Mouse (Mus musculus): ENCODE results near the gene Obsl1. TPM values are rescaled to one million over a fixed set of nuclear protein-coding genes. Genes with fewer than 3 reads are reported as not detected.

The Obsl1 gene
- 22.6 and 25.9 TPM in 2 replicates for polyA plus RNA-seq (2014; fragmentation: Nextera tagmentation; extraction: Ambion mirVana)

GRCm38 (mm10) chr1:75505956-75506831, at the start of gene Obsl1:
Gene Obsl1 (minus strand): TSS chr1:75506452.
- Histone ChIP-seq H3K4me2 (replicated peaks) (peak within 1 kb of the TSS; percentile 91), H3K27me3 (ENCODE audit: control insufficient read depth, insufficient read depth, low read length) (0 out of 2 replicates have a peak, but pooled peaks cover 5% of the 10 kb centered on the region), H3K4me1 (replicated peaks; ENCODE audit: control insufficient read depth, insufficient read depth, low read length) (peaks cover 25% of the 10 kb centered on the region), H3K27ac (peak within 1 kb of the TSS; percentile 95), H3K9me3 (ENCODE audit: control insufficient read depth, low read length) (no peaks in the 10 kb centered on the region), H3K9ac (peak within 1 kb of the TSS; percentile 89), H3K36me3 (replicated peaks; ENCODE audit: control insufficient read depth, insufficient read depth) (peaks cover 8% of the 10 kb centered on the region; the same call in 1 of the 2 replicates), H3K4me3 (replicated peaks; ENCODE audit: low read length) (peak within 1 kb of the TSS; percentile 87)
- ATAC-seq (ENCODE audit: low FRiP score) = peak; percentile 73
- DNase-seq (ENCODE audit: low spot score) = peak; percentile 59
- WGBS = under 1% methylated on average over 52 of the region's 65 CpGs

DNA sequence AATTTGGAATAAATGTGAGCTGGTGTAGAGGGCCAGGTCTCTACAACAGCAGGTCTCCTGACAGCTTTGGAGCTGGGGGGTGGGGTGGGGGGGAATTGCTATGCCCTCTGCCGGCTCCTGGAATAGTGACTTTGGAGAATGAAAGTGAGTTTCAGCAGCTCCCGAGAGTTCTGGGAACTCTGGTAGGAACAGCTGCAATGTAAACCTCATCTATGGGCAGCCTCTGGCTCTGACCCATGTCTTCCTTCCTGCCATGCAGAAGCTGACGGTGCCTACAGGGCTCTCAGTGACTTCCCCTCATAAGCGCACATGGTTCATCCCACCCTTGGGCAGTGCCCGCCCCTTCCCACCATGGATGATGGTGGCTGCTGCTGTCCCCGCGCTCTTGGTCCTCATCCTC, 49.4 kb upstream of the Obsl1 start:
- Histone ChIP-seq H3K36me3 (replicated peaks; ENCODE audit: control insufficient read depth, insufficient read depth) (peaks cover 80% of the 10 kb centered on the region), H3K4me2 (replicated peaks) (no peak overlapping the region)

DNA sequence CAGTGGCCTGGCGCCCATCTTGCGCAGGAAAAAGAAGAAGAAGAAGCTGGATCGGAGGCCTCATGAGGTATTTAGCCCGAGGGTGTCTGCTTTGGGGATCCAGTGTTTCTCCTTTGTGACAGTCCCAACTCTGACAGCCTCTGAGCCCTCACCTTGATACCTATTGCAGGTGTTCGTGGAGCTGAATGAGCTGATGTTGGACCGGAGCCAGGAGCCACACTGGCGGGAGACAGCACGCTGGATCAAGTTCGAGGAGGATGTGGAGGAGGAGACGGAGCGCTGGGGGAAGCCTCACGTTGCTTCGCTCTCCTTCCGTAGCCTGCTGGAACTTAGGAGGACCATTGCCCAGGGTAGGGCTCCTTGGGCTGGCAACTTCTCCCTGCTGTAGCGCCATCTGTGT, 44.3 kb upstream of the Obsl1 start:
- 93% methylated on average over 15 of the region's 15 CpGs for WGBS
- Histone ChIP-seq H3K9me3 (ENCODE audit: control insufficient read depth, low read length) (no peaks in the 10 kb centered on the region), H3K4me1 (replicated peaks; ENCODE audit: control insufficient read depth, insufficient read depth, low read length) (peaks cover 14% of the 10 kb centered on the region), H3K4me3 (replicated peaks; ENCODE audit: low read length) (no peak overlapping the region), H3K4me2 (replicated peaks) (no peak overlapping the region), H3K27ac (no peak overlapping the region), H3K36me3 (replicated peaks; ENCODE audit: control insufficient read depth, insufficient read depth) (peaks cover 62% of the 10 kb centered on the region), H3K9ac (no peak overlapping the region), H3K27me3 (ENCODE audit: control insufficient read depth, insufficient read depth, low read length) (no peaks in the 10 kb centered on the region)
- ATAC-seq (ENCODE audit: low FRiP score) (no peak), DNase-seq (ENCODE audit: low spot score) (no peak)

More for the DNA sequence above, 49.4 kb upstream of the Obsl1 start:
- ATAC-seq (ENCODE audit: low FRiP score) (no peak), DNase-seq (ENCODE audit: low spot score) (no peak)
- Histone ChIP-seq H3K4me3 (replicated peaks; ENCODE audit: low read length) (no peak overlapping the region), H3K27me3 (ENCODE audit: control insufficient read depth, insufficient read depth, low read length) (no peaks in the 10 kb centered on the region), H3K9me3 (ENCODE audit: control insufficient read depth, low read length) (no peaks in the 10 kb centered on the region), H3K4me1 (replicated peaks; ENCODE audit: control insufficient read depth, insufficient read depth, low read length) (0 out of 2 replicates have a peak, but pooled peaks cover 4% of the 10 kb centered on the region), H3K27ac (no peak overlapping the region), H3K9ac (no peak overlapping the region)
- WGBS = 93% methylated on average over 7 of the region's 7 CpGs

- peaks cover 52% of the 10 kb centered on the region for H3K36me3 ChIP-seq (replicated peaks; ENCODE audit: control insufficient read depth, insufficient read depth)
- DNase-seq (ENCODE audit: low spot score) (no peak), ATAC-seq (ENCODE audit: low FRiP score) (no peak)
Measured at GRCm38 (mm10) chr1:75549289-75550279, 43.3 kb upstream of the Obsl1 start.

GRCm38 (mm10) chr1:75548871-75549270, 42.6 kb upstream of the Obsl1 start:
- 90% methylated on average over 17 of the region's 17 CpGs for WGBS
- DNase-seq (ENCODE audit: low spot score) = no peak
- H3K27me3 ChIP-seq (ENCODE audit: control insufficient read depth, insufficient read depth, low read length) = no peaks in the 10 kb centered on the region
- H3K9me3 ChIP-seq (ENCODE audit: control insufficient read depth, low read length) = no peaks in the 10 kb centered on the region
- peaks cover 45% of the 10 kb centered on the region for H3K36me3 ChIP-seq (replicated peaks; ENCODE audit: control insufficient read depth, insufficient read depth)
- no peak overlapping the region for H3K4me3 ChIP-seq (replicated peaks; ENCODE audit: low read length)
- no peak for ATAC-seq (ENCODE audit: low FRiP score)
- H3K4me2 ChIP-seq (replicated peaks) = no peak overlapping the region
- H3K9ac ChIP-seq = no peak overlapping the region
- H3K4me1 ChIP-seq (replicated peaks; ENCODE audit: control insufficient read depth, insufficient read depth, low read length) = peaks cover 15% of the 10 kb centered on the region
- H3K27ac ChIP-seq = no peak overlapping the region

More at GRCm38 (mm10) chr1:75549289-75550279, 43.3 kb upstream of the Obsl1 start:
- no peak overlapping the region for H3K9ac ChIP-seq
- peaks cover 15% of the 10 kb centered on the region for H3K4me1 ChIP-seq (replicated peaks; ENCODE audit: control insufficient read depth, insufficient read depth, low read length)
- no peak overlapping the region for H3K27ac ChIP-seq
- H3K27me3 ChIP-seq (ENCODE audit: control insufficient read depth, insufficient read depth, low read length) = no peaks in the 10 kb centered on the region
- H3K4me3 ChIP-seq (replicated peaks; ENCODE audit: low read length) = no peak overlapping the region
- no peaks in the 10 kb centered on the region for H3K9me3 ChIP-seq (ENCODE audit: control insufficient read depth, low read length)
- H3K4me2 ChIP-seq (replicated peaks) = no peak overlapping the region
- 87% methylated on average over 17 of the region's 17 CpGs for WGBS

DNA sequence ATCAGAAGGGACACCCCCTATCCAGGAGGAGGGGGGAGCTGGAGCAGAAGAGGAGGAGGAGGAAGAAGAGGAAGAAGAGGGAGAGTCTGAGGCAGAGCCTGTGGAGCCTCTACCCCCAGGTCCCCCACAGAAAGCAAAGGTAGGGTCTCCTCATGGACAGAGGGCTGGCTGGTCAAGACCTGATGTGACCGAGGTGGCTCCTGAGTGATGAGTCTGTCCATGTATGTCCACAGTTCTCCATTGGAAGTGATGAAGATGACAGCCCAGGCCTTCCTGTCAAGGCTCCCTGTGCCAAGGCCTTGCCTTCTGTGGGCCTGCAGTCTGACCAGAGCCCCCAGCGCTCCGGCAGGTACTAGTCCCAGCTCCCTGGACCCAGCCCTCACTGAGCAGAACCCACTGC, 41.8 kb upstream of the Obsl1 start:
- 96% methylated on average over 3 of the region's 3 CpGs for WGBS

GRCm38 (mm10) chr1:75547351-75547750, 41.1 kb upstream of the Obsl1 start:
- H3K27me3 ChIP-seq (ENCODE audit: control insufficient read depth, insufficient read depth, low read length) = no peaks in the 10 kb centered on the region
- no peak overlapping the region for H3K9ac ChIP-seq
- no peak for DNase-seq (ENCODE audit: low spot score)
- peak overlapping the region; percentile 78; the same call in 1 of the 2 replicates for H3K4me3 ChIP-seq (replicated peaks; ENCODE audit: low read length)
- H3K9me3 ChIP-seq (ENCODE audit: control insufficient read depth, low read length) = no peaks in the 10 kb centered on the region
- 96% methylated on average over 13 of the region's 13 CpGs for WGBS
- H3K27ac ChIP-seq = no peak overlapping the region
- peaks cover 15% of the 10 kb centered on the region for H3K4me1 ChIP-seq (replicated peaks; ENCODE audit: control insufficient read depth, insufficient read depth, low read length)
- ATAC-seq (ENCODE audit: low FRiP score) = no peak
- H3K36me3 ChIP-seq (replicated peaks; ENCODE audit: control insufficient read depth, insufficient read depth) = peaks cover 30% of the 10 kb centered on the region
- H3K4me2 ChIP-seq (replicated peaks) = peak overlapping the region; percentile 53

More for the DNA sequence above, 41.8 kb upstream of the Obsl1 start:
- no peaks in the 10 kb centered on the region for H3K27me3 ChIP-seq (ENCODE audit: control insufficient read depth, insufficient read depth, low read length)
- ATAC-seq (ENCODE audit: low FRiP score) = no peak
- H3K4me1 ChIP-seq (replicated peaks; ENCODE audit: control insufficient read depth, insufficient read depth, low read length) = peaks cover 15% of the 10 kb centered on the region
- H3K27ac ChIP-seq = no peak overlapping the region
- no peak for DNase-seq (ENCODE audit: low spot score)
- H3K36me3 ChIP-seq (replicated peaks; ENCODE audit: control insufficient read depth, insufficient read depth) = peaks cover 37% of the 10 kb centered on the region
- no peak overlapping the region for H3K4me3 ChIP-seq (replicated peaks; ENCODE audit: low read length)
- H3K4me2 ChIP-seq (replicated peaks) = no peak overlapping the region
- H3K9ac ChIP-seq = no peak overlapping the region
- no peaks in the 10 kb centered on the region for H3K9me3 ChIP-seq (ENCODE audit: control insufficient read depth, low read length)

GRCm38 (mm10) chr1:75545965-75546956, 40.0 kb upstream of the Obsl1 start, which contains the start of gene Slc4a3:
Gene Slc4a3 (plus strand): TSS chr1:75546266.
- H3K27ac ChIP-seq = peak within 1 kb of the TSS; percentile 82
- peak within 1 kb of the TSS; percentile 78 for H3K4me3 ChIP-seq (replicated peaks; ENCODE audit: low read length)
- peak within 1 kb of the TSS; percentile 53 for H3K4me2 ChIP-seq (replicated peaks)
- DNase-seq (ENCODE audit: low spot score) (peak; percentile 63), ATAC-seq (ENCODE audit: low FRiP score) (peak; percentile 88)
- H3K27me3 ChIP-seq (ENCODE audit: control insufficient read depth, insufficient read depth, low read length) = no peaks in the 10 kb centered on the region
- H3K9me3 ChIP-seq (ENCODE audit: control insufficient read depth, low read length) = no peaks in the 10 kb centered on the region
- WGBS = 1% methylated on average over 52 of the region's 64 CpGs
- H3K9ac ChIP-seq = peak within 1 kb of the TSS; percentile 92
- peaks cover 15% of the 10 kb centered on the region for H3K4me1 ChIP-seq (replicated peaks; ENCODE audit: control insufficient read depth, insufficient read depth, low read length)
- peaks cover 19% of the 10 kb centered on the region for H3K36me3 ChIP-seq (replicated peaks; ENCODE audit: control insufficient read depth, insufficient read depth)
